Mouse (Mus musculus) natural killer cell, adult 2 months (primary cell): ENCODE measurements around the gene Tas1r3.
A peak's percentile ranks its signal among the peaks of the same experiment; 100 is the strongest.

ENCODE experiments used
- DNase-seq, 2 experiments: peaks; one replicate each; pipeline ENCODE4 v3.0.0; 2022; ENCODE audit warnings: low spot score in 2 of 2

Gene Tas1r3

GRCm38 (mm10) chr4:155863001-155863400 lies at the start of gene Tas1r3:
Gene Tas1r3, minus strand, starts transcription at chr4:155863362.
- DNase-seq, result no peak

- DNase-seq, result no peak
Observed at GRCm38 (mm10) chr4:155908751-155909150, 45.6 kb upstream of the Tas1r3 start.

- DNase-seq, result no peak
Observed at GRCm38 (mm10) chr4:155908281-155908680, 45.1 kb upstream of the Tas1r3 start.

GRCm38 (mm10) chr4:155907003-155907402 lies 43.8 kb upstream of the Tas1r3 start:
- no peak for DNase-seq

GRCm38 (mm10) chr4:155906125-155906524 lies 43.0 kb upstream of the Tas1r3 start:
- peak in 1 of 2 experiments; percentile 0 for DNase-seq

GRCm38 (mm10) chr4:155905634-155906033 lies 42.5 kb upstream of the Tas1r3 start:
- DNase-seq, result no peak

- peak in 1 of 2 experiments; percentile 16 for DNase-seq
Observed at GRCm38 (mm10) chr4:155904318-155905102, 41.3 kb upstream of the Tas1r3 start.

GRCm38 (mm10) chr4:155903246-155903645 lies 40.1 kb upstream of the Tas1r3 start:
- peak in 1 of 2 experiments; percentile 0 for DNase-seq

GRCm38 (mm10) chr4:155901205-155901604 lies 38.0 kb upstream of the Tas1r3 start:
- no peak for DNase-seq

- DNase-seq, result no peak
Observed at GRCm38 (mm10) chr4:155899355-155899754, 36.2 kb upstream of the Tas1r3 start.

GRCm38 (mm10) chr4:155898318-155898717 lies 35.2 kb upstream of the Tas1r3 start:
- no peak for DNase-seq

GRCm38 (mm10) chr4:155896461-155896860 lies 33.3 kb upstream of the Tas1r3 start:
- peak in 1 of 2 experiments; percentile 0 for DNase-seq

- peak in 1 of 2 experiments; percentile 26 for DNase-seq
Observed at GRCm38 (mm10) chr4:155895826-155896225, 32.7 kb upstream of the Tas1r3 start.

GRCm38 (mm10) chr4:155895216-155895615 lies 32.1 kb upstream of the Tas1r3 start:
- peak; percentile 0 for DNase-seq

GRCm38 (mm10) chr4:155894311-155894881 lies 31.2 kb upstream of the Tas1r3 start:
- peak; percentile 28 to 30 for DNase-seq

GRCm38 (mm10) chr4:155893212-155893690 lies 30.1 kb upstream of the Tas1r3 start:
- no peak for DNase-seq

GRCm38 (mm10) chr4:155892438-155893211 lies 29.5 kb upstream of the Tas1r3 start:
- DNase-seq, result peak in 1 of 2 experiments; percentile 34

GRCm38 (mm10) chr4:155892017-155892416 lies 28.9 kb upstream of the Tas1r3 start:
- peak; percentile 72 for DNase-seq

GRCm38 (mm10) chr4:155891551-155892001 lies 28.4 kb upstream of the Tas1r3 start, which contains the start of the genes Pusl1 and Acap3:
Gene Pusl1, minus strand, starts transcription at chr4:155891781.
Gene Acap3, plus strand, starts transcription at chr4:155891822.
- peak; percentile 92 to 95 for DNase-seq

GRCm38 (mm10) chr4:155891011-155891471 lies 27.9 kb upstream of the Tas1r3 start:
- no peak for DNase-seq

GRCm38 (mm10) chr4:155889316-155889715 lies 26.2 kb upstream of the Tas1r3 start:
- DNase-seq, result no peak

GRCm38 (mm10) chr4:155888181-155888580 lies 25.0 kb upstream of the Tas1r3 start:
- DNase-seq, result no peak
